Mouse (Mus musculus) right cerebral cortex, postnatal 36 days (tissue): ENCODE data around the gene Mtmr14.

Experiments used
- DNase-seq, 2 experiments: peaks; one replicate each; pipeline ENCODE4 v3.0.0; 2022; ENCODE audit warnings: low spot score in 2 of 2, mixed read lengths in 1 of 2

Mtmr14 gene

GRCm38 (mm10) chr6:113237542-113238270, at the start of gene Mtmr14:
Mtmr14 (plus strand) TSS chr6:113237843.
- peak; percentile 96 to 97 for DNase-seq

GRCm38 (mm10) chr6:113193765-113194460, 43.7 kb upstream of the Mtmr14 start:
- no peak for DNase-seq

- no peak for DNase-seq
Measured at GRCm38 (mm10) chr6:113194517-113194840, 43.2 kb upstream of the Mtmr14 start.

DNA sequence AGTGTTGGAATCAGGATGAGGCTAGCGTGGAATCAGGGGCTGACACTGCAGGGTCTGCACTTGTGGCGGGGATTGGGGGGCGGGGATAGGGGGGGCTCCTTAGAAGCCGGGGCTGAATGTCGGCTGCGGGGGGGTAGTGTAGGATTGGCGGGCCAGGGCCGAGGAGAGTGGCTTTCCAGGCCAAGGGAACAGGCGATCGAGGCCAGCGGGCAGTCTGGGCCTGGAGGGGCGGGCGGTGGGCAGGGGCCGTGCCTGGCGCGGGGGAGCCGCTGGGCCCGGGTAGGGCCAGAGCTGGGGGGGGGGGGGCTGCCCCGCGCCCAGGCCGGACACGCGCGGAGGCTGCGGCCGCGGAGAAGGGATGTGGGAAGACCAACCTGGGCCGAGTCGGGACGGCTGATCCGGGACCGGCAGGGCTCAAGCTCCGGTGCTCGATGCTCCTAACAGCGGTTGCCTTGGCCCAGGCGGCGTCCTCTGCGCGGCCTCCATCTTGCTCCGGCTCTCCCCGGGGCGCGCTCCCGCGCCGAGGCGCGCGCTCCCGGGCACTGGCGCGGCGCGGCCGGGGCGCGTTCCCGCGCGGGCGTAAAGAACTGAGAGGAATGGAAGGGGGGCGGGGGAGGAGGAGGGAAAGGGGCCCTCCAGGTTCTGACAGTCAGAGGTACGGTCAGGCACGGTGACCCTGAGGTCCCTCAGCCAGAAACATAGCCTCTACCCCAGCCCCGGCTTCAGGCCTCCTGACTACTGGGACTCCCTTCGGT, 42.6 kb upstream of the Mtmr14 start, which contains the start of gene Lhfpl4:
Gene Lhfpl4 (minus strand): TSS at position 544 of the 755 bp plus-strand sequence.
- DNase-seq: no peak

GRCm38 (mm10) chr6:113195596-113195992, 42.0 kb upstream of the Mtmr14 start:
- no peak for DNase-seq

GRCm38 (mm10) chr6:113216280-113216679, 21.4 kb upstream of the Mtmr14 start:
- no peak for DNase-seq

- no peak for DNase-seq
Measured at GRCm38 (mm10) chr6:113225798-113226197, 11.8 kb upstream of the Mtmr14 start.

GRCm38 (mm10) chr6:113226705-113227104, 10.9 kb upstream of the Mtmr14 start:
- no peak for DNase-seq

- peak in 1 of 2 experiments; percentile 9 for DNase-seq
Measured at GRCm38 (mm10) chr6:113235141-113235540, 2.5 kb upstream of the Mtmr14 start.

DNA sequence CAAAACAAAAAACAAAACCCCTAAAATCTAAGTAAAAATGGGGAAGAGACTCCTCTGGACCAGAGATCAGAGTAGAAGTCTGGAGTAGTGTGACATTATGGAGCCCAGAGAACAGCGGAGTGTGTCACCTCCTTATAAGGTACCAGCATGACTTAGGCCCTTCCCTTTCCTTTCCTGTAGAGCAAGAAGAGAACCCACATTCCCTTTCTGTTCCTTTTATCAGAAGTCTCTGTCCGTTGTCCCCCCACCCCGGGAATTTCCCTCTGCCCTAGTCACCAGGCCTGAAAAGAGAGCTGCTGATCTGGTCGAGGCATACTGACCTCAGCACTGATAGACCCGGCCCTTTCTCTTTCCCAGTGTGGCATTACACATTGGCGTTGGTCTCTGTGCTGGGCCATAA, 799 bp downstream of the Mtmr14 start:
- DNase-seq: no peak

DNA sequence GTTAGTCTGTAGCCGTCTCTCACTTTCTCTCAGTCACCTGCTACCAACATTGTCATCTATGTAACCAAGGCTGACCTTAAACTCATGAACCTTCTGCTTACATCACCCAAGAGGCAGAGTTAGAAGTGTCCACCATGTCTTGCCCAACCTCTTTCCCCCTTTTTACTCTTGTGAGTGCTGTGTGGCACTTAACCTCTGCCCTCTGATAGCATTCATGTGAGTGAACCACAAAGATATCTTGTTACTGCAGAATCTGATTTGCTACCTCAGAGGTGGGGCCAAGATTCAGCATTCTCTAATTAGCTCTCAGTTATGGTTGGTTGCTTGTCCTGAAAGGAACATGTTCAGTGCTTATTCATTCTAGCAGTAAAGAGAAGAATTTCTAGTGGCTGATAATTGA, 5.1 kb downstream of the Mtmr14 start:
- no peak for DNase-seq

DNA sequence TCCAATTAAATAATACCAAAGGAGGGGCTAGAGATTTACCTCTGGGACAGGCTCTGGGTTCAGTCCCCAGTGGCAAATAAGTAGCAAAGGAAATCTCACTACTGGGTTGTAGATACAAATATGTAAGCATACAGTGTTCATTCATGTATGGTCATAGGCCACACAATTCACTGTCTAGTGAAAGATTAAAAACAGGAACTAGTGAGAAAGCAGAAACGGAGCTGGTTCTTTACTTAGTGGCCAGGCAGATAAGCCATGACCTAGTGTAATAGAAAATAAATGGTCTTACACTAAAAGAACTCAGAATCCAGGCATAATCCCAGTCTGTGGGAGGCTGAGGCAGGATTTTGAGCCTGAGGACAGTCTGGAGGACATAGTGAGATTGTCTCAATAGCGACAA, 7.9 kb downstream of the Mtmr14 start:
- no peak for DNase-seq

GRCm38 (mm10) chr6:113250786-113251185, 13.1 kb downstream of the Mtmr14 start:
- no peak for DNase-seq

DNA sequence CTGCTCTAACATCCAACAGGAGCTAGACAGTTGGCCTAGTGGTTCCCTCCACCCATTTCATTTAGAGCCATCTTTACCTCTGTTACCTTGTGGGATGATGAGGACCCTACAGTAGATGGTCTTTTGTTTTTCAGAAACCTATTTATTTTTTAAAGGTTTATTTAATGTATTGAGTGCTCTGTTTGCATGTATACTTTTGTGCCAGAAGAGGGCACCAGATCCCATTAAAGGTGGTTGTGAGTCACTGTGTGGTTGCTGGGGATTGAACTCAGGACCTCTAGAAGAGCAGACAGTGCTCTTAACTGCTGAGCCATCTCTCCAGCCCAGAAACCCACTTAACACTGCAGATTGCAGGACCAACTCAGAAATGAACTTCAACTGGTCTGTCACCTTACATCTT, 14.3 kb downstream of the Mtmr14 start:
- no peak for DNase-seq

DNA sequence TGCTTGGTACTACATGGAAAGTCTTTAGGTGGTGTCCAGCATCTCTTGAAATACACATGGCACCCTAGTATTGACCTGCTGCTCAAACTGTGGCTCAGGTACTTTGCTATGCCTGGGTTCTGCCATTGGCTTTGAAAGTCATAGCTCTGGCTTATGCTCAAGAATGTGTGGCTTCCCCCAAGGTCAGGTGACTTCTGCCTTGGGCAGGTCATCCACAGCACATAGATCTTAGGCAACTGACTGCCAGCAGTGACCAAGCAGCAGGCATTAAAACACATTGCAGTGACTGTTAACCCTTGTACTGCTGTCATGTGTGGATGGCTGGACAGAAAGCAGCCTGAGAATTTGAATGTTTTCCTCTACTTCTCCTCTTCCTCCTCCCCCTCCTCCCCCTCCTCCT, 17.3 kb downstream of the Mtmr14 start:
- no peak for DNase-seq

DNA sequence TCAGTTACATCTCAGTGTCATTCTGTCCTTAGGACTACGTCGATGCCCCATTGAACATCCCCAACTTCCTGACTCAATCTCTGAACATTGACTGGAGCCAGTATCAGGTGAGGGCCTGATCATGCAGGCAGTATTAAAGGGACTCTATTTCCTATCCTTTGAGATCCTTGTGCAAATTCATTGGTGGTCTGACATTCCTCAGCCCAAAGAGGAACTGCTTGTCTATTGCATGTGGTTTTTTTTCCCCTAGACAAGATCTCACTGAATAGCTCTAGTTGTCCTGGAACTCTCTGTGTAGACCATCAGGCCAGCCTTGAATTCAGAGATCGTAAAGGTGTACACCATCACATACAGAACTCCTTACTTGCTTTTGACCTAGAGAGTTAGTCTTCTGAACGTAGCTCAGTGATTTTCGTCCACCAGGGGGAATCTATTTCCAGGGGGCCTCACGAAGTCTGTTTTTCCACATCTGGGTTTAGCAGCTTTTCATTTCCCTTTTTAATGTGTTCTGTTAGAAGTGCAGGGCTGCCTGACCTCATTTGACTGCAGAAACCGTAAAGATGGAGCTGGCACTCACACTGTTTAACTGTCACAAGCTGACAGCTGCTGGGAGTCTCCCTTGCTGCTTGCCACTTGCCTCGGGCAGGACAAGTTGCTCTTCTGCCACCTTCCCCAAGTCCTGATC, 23.7 kb downstream of the Mtmr14 start:
- no peak for DNase-seq

DNA sequence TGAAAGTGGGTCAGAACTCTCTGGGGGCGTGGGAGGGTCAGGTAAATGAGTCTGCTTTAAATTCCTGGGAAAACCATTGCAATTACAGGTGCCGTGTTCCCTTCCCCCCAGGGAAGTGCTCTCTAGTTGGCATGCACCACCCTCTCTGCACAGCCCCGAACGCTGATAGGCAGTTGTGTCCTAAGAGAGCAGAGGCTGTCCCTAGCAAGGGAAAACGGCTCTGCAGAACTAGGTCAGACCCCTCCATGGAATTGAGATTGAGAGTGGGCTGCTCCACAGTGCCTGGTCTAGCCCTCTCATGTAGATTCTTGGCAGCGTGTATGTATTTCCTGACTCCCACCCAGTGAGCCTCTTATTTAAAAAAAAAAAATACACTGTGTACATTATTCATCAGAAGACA, 25.9 kb downstream of the Mtmr14 start:
- DNase-seq: no peak

DNA sequence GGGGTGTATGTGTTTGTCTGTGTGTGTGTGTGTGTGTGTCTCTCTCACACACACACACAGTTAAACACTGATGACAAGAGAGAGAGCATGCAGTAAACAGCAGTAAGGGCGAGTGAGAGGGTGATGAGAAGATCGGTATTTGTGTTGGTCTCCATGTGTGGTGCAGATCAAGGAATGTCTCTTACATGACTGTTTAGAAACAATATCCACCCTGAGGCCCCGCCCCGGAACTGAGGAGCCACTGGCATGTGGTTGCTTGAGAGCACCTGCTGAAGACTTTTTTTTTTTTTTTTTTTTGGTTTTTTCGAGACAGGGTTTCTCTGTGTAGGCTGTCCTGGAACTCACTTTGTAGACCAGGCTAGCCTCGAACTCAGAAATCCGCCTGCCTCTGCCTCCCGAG, 26.8 kb downstream of the Mtmr14 start:
- DNase-seq: no peak

DNA sequence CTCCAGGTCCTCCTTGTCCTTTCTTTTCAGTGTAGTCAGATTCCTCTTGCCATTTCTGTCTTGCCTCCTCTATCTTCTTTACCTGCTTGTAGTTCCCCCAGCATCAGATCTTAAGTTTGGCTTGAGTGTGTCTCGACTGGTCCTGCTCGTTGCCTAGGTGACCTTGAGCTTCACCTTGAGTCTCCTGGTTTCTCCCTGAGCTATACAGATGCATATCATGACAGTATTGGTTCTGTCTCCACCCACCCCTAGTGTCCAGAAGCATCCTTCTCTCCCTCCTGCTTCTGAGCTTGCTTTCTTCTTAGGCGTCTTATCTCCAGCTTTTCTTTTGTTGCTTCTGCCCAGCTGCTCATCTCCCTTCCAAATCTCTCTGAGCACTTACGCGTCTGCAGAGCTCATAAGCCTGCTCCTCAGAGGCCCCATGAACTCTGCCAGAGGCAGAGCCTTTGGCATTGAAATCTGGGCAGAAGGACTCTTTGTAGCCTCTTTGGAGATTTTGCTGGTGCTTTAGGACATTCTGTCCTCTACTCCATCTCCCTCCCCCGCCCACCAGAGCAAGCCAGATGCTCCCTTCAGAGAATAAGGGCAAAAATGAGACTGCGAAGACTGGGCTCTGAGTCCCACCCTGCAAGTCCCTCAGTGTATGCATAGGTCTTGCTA, 29.5 kb downstream of the Mtmr14 start:
- no peak for DNase-seq

GRCm38 (mm10) chr6:113267988-113268387, 30.3 kb downstream of the Mtmr14 start:
- DNase-seq: no peak

DNA sequence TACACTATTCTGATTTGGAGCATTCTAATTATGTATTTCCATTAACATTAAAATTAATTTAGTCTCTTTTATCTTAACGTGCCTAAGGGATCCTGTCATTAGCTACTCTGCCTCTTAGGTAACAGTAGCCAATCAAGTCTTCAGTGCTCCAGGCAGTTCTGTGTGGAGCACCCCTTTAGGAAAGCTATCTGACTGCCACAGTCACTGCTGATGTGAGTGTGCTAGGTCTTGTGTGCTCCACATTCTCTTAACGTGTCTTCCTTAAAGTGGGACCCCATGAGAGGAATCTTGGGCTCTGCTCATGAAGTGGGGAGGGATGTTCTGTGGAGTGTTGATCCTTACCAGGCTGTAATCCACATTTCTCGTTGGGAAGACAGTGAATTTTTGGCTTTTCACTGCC, 34.7 kb downstream of the Mtmr14 start:
- no peak for DNase-seq

DNA sequence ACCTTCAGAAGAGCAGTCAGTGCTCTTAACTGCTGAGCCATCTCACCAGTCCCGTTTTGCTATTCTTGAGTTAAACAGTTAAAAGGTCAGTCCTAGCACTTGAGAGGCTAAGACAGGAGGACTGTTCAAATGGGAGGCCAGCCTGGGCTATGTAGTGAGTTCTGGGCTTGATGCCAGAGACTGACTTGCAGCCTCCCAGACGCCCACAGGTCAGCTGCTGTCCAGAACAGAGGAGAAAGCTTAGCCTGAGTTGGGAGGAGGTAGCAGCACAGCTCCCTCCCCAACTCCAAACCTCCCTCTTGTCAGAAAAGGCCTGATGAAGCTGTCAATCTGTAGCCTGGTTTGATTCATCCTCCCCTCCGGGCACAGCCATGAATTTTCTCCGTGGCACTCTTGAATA, 39.2 kb downstream of the Mtmr14 start:
- peak; percentile 33 to 57 for DNase-seq
